ENCODE assay signal across 16 mouse cellular contexts in genomic region chr7:110624961-110625360, GRCm38 (mm10). TPM values are rescaled to one million over a fixed set of nuclear protein-coding genes. Genes with fewer than 3 reads are reported as not detected.
A peak's percentile ranks its signal among the peaks of the same experiment; 100 is the strongest.
DNase-seq lines count a peak whose midpoint lies in the region; ATAC-seq and TF ChIP-seq lines count a peak whose summit lies in the region.
"Had no signal": no experiment of that assay in that cellular context is flagged by ENCODE, and none has a peak within 500 bp of the region (broad histone marks: within the 10 kb centered on the region; RNA-seq: fewer than 3 reads in every experiment).

No protein-coding gene starts in this region.

- TF ChIP-seq EP300 in MEL (IDR thresholded peaks at IDR 0.05; ENCODE audit: low read depth in 1 of 2, low read length in 2 of 2) = no peak

- no peaks in the 10 kb centered on the region for H3K27me3 ChIP-seq in kidney, adult 2 months (replicated peaks; ENCODE audit: control insufficient read depth, insufficient read depth, low read length)
- H3K27me3 ChIP-seq in kidney, embryonic 15.5 days = peaks cover 69% of the 10 kb centered on the region
- H3K27me3 ChIP-seq in MEL (ENCODE audit: control insufficient read depth in 1 of 2, insufficient read depth in 2 of 2, low read length in 2 of 2) = peaks cover 0 to 4% of the 10 kb centered on the region in 2 experiments; a peak in 2 of 4 replicates
- H3K27me3 ChIP-seq in lung, embryonic 14.5 days (ENCODE audit: insufficient read depth, low read length) = peaks cover 39% of the 10 kb centered on the region
- 0 out of 2 replicates have a peak, but pooled peaks cover 2% of the 10 kb centered on the region for H3K27me3 ChIP-seq in splenic B cell, adult 2 months (ENCODE audit: control insufficient read depth, insufficient read depth, low read length, poor library complexity, severe bottlenecking)
- H3K27me3 ChIP-seq in intestine, embryonic 16.5 days (replicated peaks; ENCODE audit: control insufficient read depth, insufficient read depth, low read length) = peaks cover 13% of the 10 kb centered on the region; the same call in 1 of the 2 replicates

- no peak overlapping the region for H3K27ac ChIP-seq in kidney, adult 2 months (ENCODE audit: insufficient read depth, low read depth, low read length)
- H3K27ac ChIP-seq in kidney, embryonic 15.5 days = no peak overlapping the region
- H3K27ac ChIP-seq in MEL (ENCODE audit: control insufficient read depth, low read depth, low read length) = no peak overlapping the region
- no peak overlapping the region for H3K27ac ChIP-seq in lung, embryonic 14.5 days (ENCODE audit: low read depth)
- no peak overlapping the region for H3K27ac ChIP-seq in intestine, embryonic 16.5 days (ENCODE audit: low read length)
- H3K27ac ChIP-seq: embryonic facial prominence, embryonic 15.5 days; hindbrain, embryonic 15.5 days; left cerebral cortex, adult 2 months; stomach, embryonic 15.5 days had no signal

- H3K4me3 ChIP-seq in kidney, adult 2 months (ENCODE audit: insufficient read depth, low read depth, low read length) = no peak overlapping the region
- H3K4me3 ChIP-seq in kidney, embryonic 15.5 days (replicated peaks) = no peak overlapping the region
- H3K4me3 ChIP-seq in MEL (ENCODE audit: control insufficient read depth in 1 of 2, insufficient read depth in 1 of 2, low read depth in 2 of 2, low read length in 2 of 2) = no peak overlapping the region
- no peak overlapping the region for H3K4me3 ChIP-seq in lung, embryonic 14.5 days (ENCODE audit: low read depth, low read length)
- H3K4me3 ChIP-seq in intestine, embryonic 16.5 days (ENCODE audit: low read length) = no peak overlapping the region
- H3K4me3 ChIP-seq: embryonic facial prominence, embryonic 15.5 days; hindbrain, embryonic 15.5 days; left cerebral cortex, adult 2 months; stomach, embryonic 15.5 days had no signal

- peaks cover 14% of the 10 kb centered on the region; the same call in 1 of the 2 replicates for H3K4me1 ChIP-seq in kidney, adult 2 months (ENCODE audit: control insufficient read depth, insufficient read depth, low read length)
- H3K4me1 ChIP-seq in kidney, embryonic 15.5 days = peaks cover 45% of the 10 kb centered on the region
- no peaks in the 10 kb centered on the region; a peak in 1 of 4 replicates for H3K4me1 ChIP-seq in MEL (ENCODE audit: control insufficient read depth in 1 of 2, insufficient read depth in 2 of 2, low read length in 2 of 2)
- H3K4me1 ChIP-seq in lung, embryonic 14.5 days (ENCODE audit: insufficient read depth) = peaks cover 24% of the 10 kb centered on the region; the same call in 1 of the 2 replicates
- peaks cover 31% of the 10 kb centered on the region for H3K4me1 ChIP-seq in intestine, embryonic 16.5 days (ENCODE audit: control insufficient read depth, insufficient read depth, low read length)

- no peak for TF ChIP-seq CTCF in kidney, adult 2 months (conservative IDR thresholded peaks at IDR 0.05; ENCODE audit: insufficient read depth, insufficient read length, low read depth, low read length)
- no peak for TF ChIP-seq CTCF in MEL (IDR thresholded peaks at IDR 0.05 in 2 of 3, conservative IDR thresholded peaks at IDR 0.05 in 1 of 3; ENCODE audit: control insufficient read depth in 1 of 3, insufficient read depth in 1 of 3, low read depth in 2 of 3, low read length in 3 of 3, poor library complexity in 1 of 3, severe bottlenecking in 1 of 3)
- no peak for TF ChIP-seq CTCF in lung, embryonic 14.5 days (IDR thresholded peaks at IDR 0.05; ENCODE audit: low read depth)

- WGBS in kidney, adult 2 months = 87% methylated on average over 13 of the region's 13 CpGs
- 86% methylated on average over 13 of the region's 13 CpGs for WGBS in kidney, embryonic 15.5 days
- WGBS in lung, embryonic 14.5 days = 70% methylated on average over 13 of the region's 13 CpGs
- 91% methylated on average over 13 of the region's 13 CpGs for WGBS in intestine, embryonic 16.5 days

- no peak for TF ChIP-seq RAD21 in MEL (IDR thresholded peaks at IDR 0.05; ENCODE audit: low read depth, low read length)

- no peak overlapping the region for H3K9ac ChIP-seq in kidney, embryonic 15.5 days
- H3K9ac ChIP-seq in MEL (ENCODE audit: control insufficient read depth, low read depth, low read length, poor library complexity, severe bottlenecking) = no peak overlapping the region
- no peak overlapping the region for H3K9ac ChIP-seq in lung, embryonic 14.5 days
- no peak overlapping the region for H3K9ac ChIP-seq in intestine, embryonic 16.5 days (ENCODE audit: low read depth, low read length)
- H3K9ac ChIP-seq: embryonic facial prominence, embryonic 15.5 days; hindbrain, embryonic 15.5 days; stomach, embryonic 15.5 days had no signal

- no peaks in the 10 kb centered on the region for H3K9me3 ChIP-seq in kidney, embryonic 15.5 days (replicated peaks)
- no peaks in the 10 kb centered on the region for H3K9me3 ChIP-seq in MEL (replicated peaks; ENCODE audit: insufficient read depth, low read length)
- H3K9me3 ChIP-seq in lung, embryonic 14.5 days (ENCODE audit: low read depth, low read length) = no peaks in the 10 kb centered on the region
- no peaks in the 10 kb centered on the region for H3K9me3 ChIP-seq in intestine, embryonic 16.5 days (ENCODE audit: control insufficient read depth, low read length)
- H3K9me3 ChIP-seq: embryonic facial prominence, embryonic 15.5 days; hindbrain, embryonic 15.5 days; stomach, embryonic 15.5 days had no signal

- H3K79me2 ChIP-seq in MEL (ENCODE audit: control insufficient read depth, insufficient read depth, low read length, poor library complexity) = no peaks in the 10 kb centered on the region

- no peak overlapping the region for H3K4me2 ChIP-seq in kidney, embryonic 15.5 days
- no peak overlapping the region for H3K4me2 ChIP-seq in lung, embryonic 14.5 days
- H3K4me2 ChIP-seq in intestine, embryonic 16.5 days (ENCODE audit: low read depth, low read length) = no peak overlapping the region
- H3K4me2 ChIP-seq: hindbrain, embryonic 15.5 days; stomach, embryonic 15.5 days had no signal

- ATAC-seq in kidney, embryonic 15.5 days (replicated peaks; ENCODE audit: low FRiP score) = no peak
- ATAC-seq in lung, embryonic 14.5 days (ENCODE audit: insufficient read depth) = no peak
- no peak for ATAC-seq in intestine, embryonic 16.5 days
- ATAC-seq: activated CD4-positive, CD25-positive, alpha-beta regulatory T cell, adult 4 months; forebrain, embryonic 16.5 days had no signal

- TF ChIP-seq POLR2A in kidney, adult 2 months (IDR thresholded peaks at IDR 0.05; ENCODE audit: low read depth, low read length) = no peak
- TF ChIP-seq POLR2A in MEL (IDR thresholded peaks at IDR 0.05; ENCODE audit: control insufficient read depth in 1 of 2, insufficient read depth in 1 of 2, low read depth in 1 of 2, low read length in 2 of 2, poor library complexity in 1 of 2) = no peak

- DNase-seq in kidney, adult 2 months = peak; percentile 43
- peak; percentile 31 for DNase-seq in MEL (ENCODE audit: low read depth, low spot score)
- DNase-seq in lung, embryonic 14.5 days = peak; percentile 74
- peak; percentile 59 for DNase-seq in splenic B cell, adult 2 months (ENCODE audit: low read depth, low spot score)
- no peak for DNase-seq in gastrocnemius, postnatal 4 days (ENCODE audit: low spot score in 2 of 2)
- DNase-seq: cerebellum, adult 11 months; right cerebral cortex, postnatal 4 days had no signal

- no peaks in the 10 kb centered on the region for H3K36me3 ChIP-seq in kidney, adult 2 months (ENCODE audit: control insufficient read depth, insufficient read depth, low read length)
- no peaks in the 10 kb centered on the region for H3K36me3 ChIP-seq in kidney, embryonic 15.5 days
- no peaks in the 10 kb centered on the region for H3K36me3 ChIP-seq in MEL (ENCODE audit: control insufficient read depth in 1 of 2, insufficient read depth in 2 of 2, low read length in 2 of 2)
- H3K36me3 ChIP-seq in lung, embryonic 14.5 days (ENCODE audit: insufficient read depth) = no peaks in the 10 kb centered on the region
- no peaks in the 10 kb centered on the region for H3K36me3 ChIP-seq in splenic B cell, adult 2 months (ENCODE audit: control insufficient read depth, insufficient read depth, low read length, poor library complexity, severe bottlenecking)
- no peaks in the 10 kb centered on the region for H3K36me3 ChIP-seq in intestine, embryonic 16.5 days (ENCODE audit: control insufficient read depth, insufficient read depth, low read length)
- H3K36me3 ChIP-seq: embryonic facial prominence, embryonic 15.5 days; hindbrain, embryonic 15.5 days; stomach, embryonic 15.5 days had no signal

TF ChIP-seq in MEL, 35 proteins besides CTCF, POLR2A, EP300 and RAD21:
- TF ChIP-seq MAZ (IDR thresholded peaks at IDR 0.05; ENCODE audit: low read depth, low read length) (no peak), GABPA (IDR thresholded peaks at IDR 0.05; ENCODE audit: low read depth, low read length) (no peak), JUND (IDR thresholded peaks at IDR 0.05; ENCODE audit: low read depth, low read length) (no peak), RCOR1 (IDR thresholded peaks at IDR 0.05; ENCODE audit: low read depth, low read length) (peak; percentile 54; the same call in 1 of the 2 replicates)
TF ChIP-seq in MEL: peak in this region for 1.

RNA-seq across cellular contexts. Expression of gene Adm, which starts 2.5 kb away (rescaled TPM):
- polyA plus RNA-seq in kidney, adult 2 months (2012; rRNA removed) = 12.0 and 13.2 TPM in 2 replicates
- polyA plus RNA-seq in kidney, embryonic 15.5 days (2015; fragmentation: Nextera tagmentation; extraction: Ambion mirVana) = 9.9 and 12.5 TPM in 2 replicates
- not detected in 2 replicates for total RNA-seq in MEL (2012; rRNA removed)
- polyA plus RNA-seq in MEL (2012; ENCODE audit: insufficient read depth in 1 of 2, insufficient read length in 2 of 2, low read depth in 1 of 2, low replicate concordance in 2 of 2, missing spikeins in 1 of 2) = not detected
- 2.3 and 2.5 TPM in 2 replicates for polyA plus RNA-seq in lung, embryonic 14.5 days (2014; fragmentation: Nextera tagmentation; extraction: Ambion mirVana)
- total RNA-seq in gastrocnemius, postnatal 4 days (2021) = 10 to 100 TPM in 1 of 2 experiments, 1 to 10 TPM in 1; 8.5 to 11.4 TPM
- 5.4 and 5.8 TPM in 2 replicates for polyA plus RNA-seq in intestine, embryonic 16.5 days (2015; fragmentation: Nextera tagmentation; extraction: Ambion mirVana)
- total RNA-seq: monocyte, adult 5-6 weeks had no signal
- polyA plus RNA-seq: activated CD4-positive, CD25-positive, alpha-beta regulatory T cell, adult 4 months had no signal

RNA-seq across cellular contexts. Expression of gene Sbf2, which starts 10.2 kb away (rescaled TPM):
- 23.3 and 24.9 TPM in 2 replicates for polyA plus RNA-seq in kidney, adult 2 months (2012; rRNA removed)
- polyA plus RNA-seq in kidney, embryonic 15.5 days (2015; fragmentation: Nextera tagmentation; extraction: Ambion mirVana) = 38.5 and 38.9 TPM in 2 replicates
- total RNA-seq in MEL (2012; rRNA removed) = 1.3 and 2.0 TPM in 2 replicates
- 1 to 10 TPM in 1 of 2 experiments, not detected in 1; 4.4 TPM for polyA plus RNA-seq in MEL (2012; ENCODE audit: insufficient read depth in 1 of 2, insufficient read length in 2 of 2, low read depth in 1 of 2, low replicate concordance in 2 of 2, missing spikeins in 1 of 2)
- 43.2 and 45.4 TPM in 2 replicates for polyA plus RNA-seq in lung, embryonic 14.5 days (2014; fragmentation: Nextera tagmentation; extraction: Ambion mirVana)
- 10 to 100 TPM; 50.2 to 55.3 TPM for total RNA-seq in gastrocnemius, postnatal 4 days (2021)
- polyA plus RNA-seq in intestine, embryonic 16.5 days (2015; fragmentation: Nextera tagmentation; extraction: Ambion mirVana) = 24.7 and 26.6 TPM in 2 replicates

Comparison
In these comparisons a context has a peak if more than half of its experiments do, and no peak if none do; other contexts are left out.
1. DNase-seq: peak in kidney, adult 2 months (single experiment), MEL (single experiment), lung, embryonic 14.5 days (single experiment) and splenic B cell, adult 2 months (single experiment); none in gastrocnemius, postnatal 4 days (0 of 2).